Mouse (Mus musculus) NIH3T3 (cell line): ENCODE measurements at regions not wholly inside any gene's neighbourhood (a gene's known extent, or its start where the extent isn't known, plus 50 kb on each side); places are given as distances from the start of the nearest gene placed in this dataset.
"Not testable (repeated sequence)": the region's sequence is repeated elsewhere in the genome, so short reads cannot be mapped to it uniquely, and the experiment has no call there.

ENCODE experiments used
- DNase-seq: peaks from one replicate; pipeline ENCODE4 v3.0.0-alpha.2; 2012; ENCODE audit warnings: low read depth

GRCm38 (mm10) chr13:61957197-61957596 is 172.5 kb upstream of the Zfp808 start:
- not testable (repeated sequence) for DNase-seq

GRCm38 (mm10) chr13:61978856-61979255 is 150.8 kb upstream of the Zfp808 start:
- DNase-seq, result not testable (repeated sequence)

- DNase-seq, result peak; percentile 8
Observed at GRCm38 (mm10) chr13:61996519-61996918, 133.2 kb upstream of the Zfp808 start.

GRCm38 (mm10) chr13:61998803-61999202 is 130.9 kb upstream of the Zfp808 start:
- peak; percentile 26 for DNase-seq

GRCm38 (mm10) chr13:62007321-62007720 is 122.4 kb upstream of the Zfp808 start:
- not testable (repeated sequence) for DNase-seq

DNA sequence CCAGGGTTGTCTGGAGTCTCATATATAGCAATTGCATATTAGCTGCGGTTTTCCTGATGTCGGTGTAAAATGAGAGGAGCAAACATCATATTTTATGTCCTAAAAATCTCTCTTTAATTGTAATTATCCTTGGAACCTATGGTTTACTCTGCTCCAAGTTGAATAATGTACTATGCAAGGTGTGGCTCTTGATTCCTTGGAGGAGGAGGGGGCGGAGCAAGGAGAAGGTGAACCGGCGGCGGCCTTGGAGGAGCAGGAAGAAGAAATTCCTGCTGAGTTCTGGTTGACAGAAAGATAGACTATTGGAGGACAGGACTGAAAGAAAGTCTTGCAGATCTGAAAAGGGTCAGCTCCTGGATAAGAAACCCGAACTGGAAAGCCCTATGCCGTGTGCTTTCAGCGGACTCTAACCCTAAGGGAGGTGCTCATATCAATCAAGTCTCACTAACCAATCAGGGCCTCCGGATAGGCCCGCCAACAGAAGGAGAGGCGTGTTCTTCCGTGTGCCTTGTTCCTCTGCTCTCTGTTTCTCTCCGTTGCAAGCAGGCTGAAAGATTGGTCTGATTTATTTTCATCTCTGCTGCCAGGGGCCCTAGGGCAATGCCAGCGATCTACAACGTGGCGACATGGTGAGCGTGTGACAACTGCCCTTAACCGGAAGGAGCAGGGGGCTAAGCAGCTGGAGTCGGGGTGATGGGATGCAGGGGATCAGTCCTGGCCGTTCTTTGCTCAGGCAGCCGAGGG is 114.1 kb upstream of the Zfp808 start:
- DNase-seq, result peak; percentile 67

- not testable (repeated sequence) for DNase-seq
Observed at GRCm38 (mm10) chr13:62016168-62016502, 113.6 kb upstream of the Zfp808 start.

DNA sequence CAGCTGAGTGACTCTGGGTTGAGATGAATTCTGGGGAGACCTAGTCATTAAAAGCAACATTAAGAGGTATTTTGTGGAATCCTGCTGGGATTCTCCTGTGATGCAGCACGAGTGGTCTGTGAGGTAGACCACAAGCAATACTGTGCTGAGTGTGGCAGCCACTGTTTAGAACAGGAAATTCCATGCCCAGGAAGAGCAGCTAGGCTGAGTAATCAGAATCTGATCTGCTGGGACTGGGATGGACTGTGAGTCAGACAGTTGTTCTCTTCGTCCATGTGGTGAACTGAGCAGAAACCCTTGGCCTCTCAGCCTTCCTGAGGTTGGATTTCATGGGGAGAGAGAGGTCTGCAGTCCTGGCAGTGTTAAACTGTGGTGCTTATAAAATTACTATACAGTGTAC is 92.0 kb upstream of the Zfp808 start:
- not testable (repeated sequence) for DNase-seq

GRCm38 (mm10) chr13:62077951-62078671 is 51.6 kb upstream of the Zfp808 start:
- not testable (repeated sequence) for DNase-seq

- not testable (repeated sequence) for DNase-seq
Observed at GRCm38 (mm10) chr13:62078893-62079292, 50.8 kb upstream of the Zfp808 start.
